Mouse (Mus musculus): ENCODE results near the gene Ak3. TPM values are rescaled to one million over a fixed set of nuclear protein-coding genes. Genes with fewer than 3 reads are reported as not detected.

Ak3 gene
- polyA plus RNA-seq, 1 experiment from 2014 or later: 82.9 TPM

DNA sequence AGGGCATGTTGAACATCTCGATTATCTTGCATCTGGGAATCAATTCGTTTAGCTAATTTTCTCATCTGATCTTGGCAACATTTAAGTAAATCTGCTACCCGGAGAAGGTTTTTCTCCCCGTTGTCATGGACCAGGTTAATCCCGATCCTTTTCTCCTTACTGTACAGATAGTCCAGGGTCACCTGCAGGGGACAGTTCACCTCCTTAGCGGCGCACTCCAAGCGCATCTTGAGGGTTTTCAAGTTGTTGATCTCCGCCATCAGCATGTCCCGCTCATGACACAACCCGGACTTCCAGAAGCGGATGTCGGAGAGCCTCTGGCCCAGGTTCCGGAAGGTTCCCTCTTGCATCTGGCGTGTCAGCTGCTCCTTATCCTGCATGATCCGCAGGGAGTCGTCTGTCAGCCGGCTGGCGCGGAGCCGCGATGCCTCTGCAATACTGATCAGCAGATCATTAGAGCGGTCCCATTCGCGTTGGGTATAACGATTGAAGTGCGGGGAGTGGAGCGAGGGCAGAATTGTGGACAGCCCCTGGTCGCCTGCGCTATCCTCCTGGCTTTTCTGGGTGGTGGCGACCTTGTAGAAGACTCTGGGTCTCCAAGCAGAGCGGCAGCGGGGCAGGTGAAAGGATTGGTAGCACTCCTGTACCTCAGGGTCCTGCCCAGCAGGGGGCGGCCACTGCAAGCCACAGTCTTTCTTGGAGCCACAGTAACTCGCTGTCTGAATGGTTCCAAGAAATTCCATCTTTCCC lies 72.7 kb downstream of the Ak3 start:
- WGBS: 18% methylated on average over 35 of the region's 35 CpGs
- Histone ChIP-seq H3K27me3 (ENCODE audit: poor library complexity, severe bottlenecking) (peaks cover 17% of the 10 kb centered on the region), H3K9me3 (no peaks in the 10 kb centered on the region), H3K4me3 (peak overlapping the region; percentile 52), H3K36me3 (replicated peaks) (no peaks in the 10 kb centered on the region), H3K4me1 (peaks cover 8% of the 10 kb centered on the region), H3K27ac (peak overlapping the region; percentile 32; the same call in 1 of the 2 replicates)
- DNase-seq (ENCODE audit: extremely low spot score, low spot score): peak; percentile 75

Other genes with a start within 250 kb of the Ak3 start
- 0.52 and 0.65 TPM in 2 replicates for gene Slc1a1, start 212.9 kb downstream of the Ak3 start, polyA plus RNA-seq (2016; fragmentation: Nextera tagmentation; extraction: Ambion mirVana)
- gene Plpp6, start 84.0 kb downstream of the Ak3 start, polyA plus RNA-seq (2016; fragmentation: Nextera tagmentation; extraction: Ambion mirVana): 3.0 and 3.4 TPM in 2 replicates
- gene 4430402I18Rik, start 80.2 kb downstream of the Ak3 start, polyA plus RNA-seq (2016; fragmentation: Nextera tagmentation; extraction: Ambion mirVana): 0.25 and 0.46 TPM in 2 replicates
- gene Cdc37l1, start 57.6 kb downstream of the Ak3 start, polyA plus RNA-seq (2016; fragmentation: Nextera tagmentation; extraction: Ambion mirVana): 37.2 and 37.6 TPM in 2 replicates
- gene Rcl1, start 53.4 kb upstream of the Ak3 start, polyA plus RNA-seq (2016; fragmentation: Nextera tagmentation; extraction: Ambion mirVana): 86.9 and 91.6 TPM in 2 replicates
- gene Jak2, start 203.9 kb upstream of the Ak3 start, polyA plus RNA-seq (2016; fragmentation: Nextera tagmentation; extraction: Ambion mirVana): 5.3 and 6.1 TPM in 2 replicates